Mouse (Mus musculus): ENCODE data around the gene Tex12.

DNA sequence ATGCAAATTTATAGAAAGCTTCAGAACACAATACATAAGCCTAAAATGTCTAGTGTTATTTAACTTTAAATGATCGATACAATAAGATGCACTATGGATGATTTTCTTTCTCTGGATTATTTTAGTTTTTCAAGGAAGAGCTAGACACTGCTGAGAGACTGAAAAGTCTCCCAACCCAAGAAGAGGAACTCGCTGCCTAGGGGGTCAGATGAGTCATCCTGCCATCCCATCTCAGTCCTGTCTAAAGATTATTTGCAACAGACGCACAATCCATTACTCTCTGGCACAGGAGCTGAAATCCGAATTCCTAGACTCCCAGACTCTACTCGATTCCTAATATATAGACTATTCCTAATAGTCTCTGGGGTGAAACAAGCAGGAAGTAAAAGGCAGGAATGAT lies 8.9 kb downstream of the Tex12 start:
- no peak for TF ChIP-seq TAL1 (IDR thresholded peaks at IDR 0.05; ENCODE audit: low read length)
- no peak for TF ChIP-seq GATA1 (IDR thresholded peaks at IDR 0.05; ENCODE audit: low read length)
